8 mouse cellular contexts compared by ENCODE assay signal in the genomic region with DNA sequence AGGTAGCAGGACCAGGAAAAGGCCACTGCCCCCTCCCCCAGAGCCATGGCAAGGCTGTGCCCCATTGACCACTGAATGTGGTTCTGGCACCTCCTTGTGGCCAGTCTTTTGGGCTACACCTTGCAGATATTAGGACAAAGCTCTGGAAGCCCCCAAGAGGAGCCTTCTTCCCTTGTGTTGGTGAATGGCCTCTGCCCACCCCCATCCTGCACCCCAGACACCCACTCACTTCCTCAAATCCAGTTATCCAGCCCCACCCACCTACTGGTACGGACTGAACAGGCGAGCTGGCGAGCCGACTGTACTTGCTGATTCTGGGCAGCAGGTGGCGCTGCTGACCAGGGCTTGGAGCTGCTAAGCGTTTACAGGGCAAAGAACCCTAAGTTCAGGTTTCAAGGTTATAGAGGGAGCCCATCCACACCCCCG. TPM values are rescaled to one million over a fixed set of nuclear protein-coding genes. Genes with fewer than 3 reads are reported as not detected.
DNase-seq lines count a peak whose midpoint lies in the region; TF ChIP-seq lines count a peak whose summit lies in the region.

No protein-coding gene starts in this region.

- H3K4me1 ChIP-seq in cortical plate, adult 2 months (ENCODE audit: control insufficient read depth, insufficient read depth, low read length), result no peaks in the 10 kb centered on the region
- peaks cover 54% of the 10 kb centered on the region for H3K4me1 ChIP-seq in megakaryocyte, embryonic 14.5 days

- no peak overlapping the region for H3K4me3 ChIP-seq in cortical plate, adult 2 months (ENCODE audit: insufficient read depth, low read length)
- peak overlapping the region; percentile 87 for H3K4me3 ChIP-seq in megakaryocyte, embryonic 14.5 days (replicated peaks)

- H3K27me3 ChIP-seq in megakaryocyte, embryonic 14.5 days (replicated peaks), result peaks cover 76% of the 10 kb centered on the region

- H3K9me3 ChIP-seq in megakaryocyte, embryonic 14.5 days, result no peaks in the 10 kb centered on the region

- no peak for TF ChIP-seq POLR2A in cortical plate, adult 2 months (IDR thresholded peaks at IDR 0.05; ENCODE audit: extremely low read depth, insufficient read depth, low read length)

- DNase-seq in adipocyte (ENCODE audit: low spot score), result peak; percentile 82
- DNase-seq in gastrocnemius, postnatal 10 days, result peak; percentile 87
- DNase-seq in induced T-regulatory cell, adult 2 months (ENCODE audit: low read depth), result peak; percentile 94
- DNase-seq in left cerebral cortex, adult 9 months (ENCODE audit: low spot score in 2 of 2), result peak; percentile 19 to 82
- DNase-seq in right cerebral cortex, adult 2 months (ENCODE audit: low spot score in 2 of 2), result peak; percentile 81 to 87
- DNase-seq in urinary bladder, postnatal 10 days (ENCODE audit: low spot score), result peak; percentile 56

- H3K36me3 ChIP-seq in megakaryocyte, embryonic 14.5 days (replicated peaks; ENCODE audit: low read length), result no peaks in the 10 kb centered on the region

- no peak overlapping the region for H3K27ac ChIP-seq in cortical plate, adult 2 months (ENCODE audit: insufficient read depth, low read length)

- peak; percentile 93 for TF ChIP-seq CTCF in cortical plate, adult 2 months (IDR thresholded peaks at IDR 0.05; ENCODE audit: extremely low read depth, insufficient read depth, low read length)

RNA-seq across cellular contexts. Expression of gene Lif, which starts 1.3 kb away (rescaled TPM):
- polyA plus RNA-seq in cortical plate, adult 2 months (2012; rRNA removed), result 0.64 and 0.90 TPM in 2 replicates
- total RNA-seq in gastrocnemius, postnatal 10 days (2021), result under 1 TPM; 0.47 to 0.77 TPM
- polyA plus RNA-seq in megakaryocyte, embryonic 14.5 days (2012; ENCODE audit: insufficient read depth, low replicate concordance), result 0.07 and 0.43 TPM in 2 replicates

RNA-seq across cellular contexts. Expression of gene Osm, which starts 22.4 kb away (rescaled TPM):
- polyA plus RNA-seq in cortical plate, adult 2 months (2012; rRNA removed), result 0.06 and 0.19 TPM in 2 replicates
- not detected for total RNA-seq in gastrocnemius, postnatal 10 days (2021)
- 1.2 and 6.5 TPM in 2 replicates for polyA plus RNA-seq in megakaryocyte, embryonic 14.5 days (2012; ENCODE audit: insufficient read depth, low replicate concordance)

RNA-seq across cellular contexts. Expression of gene Castor1, which starts 40.6 kb away (rescaled TPM):
- 3.8 and 5.4 TPM in 2 replicates for polyA plus RNA-seq in cortical plate, adult 2 months (2012; rRNA removed)
- total RNA-seq in gastrocnemius, postnatal 10 days (2021), result 1 to 10 TPM; 5.9 to 6.9 TPM
- polyA plus RNA-seq in megakaryocyte, embryonic 14.5 days (2012; ENCODE audit: insufficient read depth, low replicate concordance), result 1.4 TPM in 1 of 2 replicates, not detected in the other
